Mouse (Mus musculus): Measurements from ENCODE around the gene Rassf5.

- TF ChIP-seq CTCF (IDR thresholded peaks at IDR 0.05; ENCODE audit: low read depth), result peak; percentile 77
- TF ChIP-seq EP300 (IDR thresholded peaks at IDR 0.05; ENCODE audit: low read depth), result no peak
These were observed 37.5 kb downstream of the Rassf5 start for GRCm38 (mm10) chr1:131207531-131207930.
